Comparison of ENCODE assay signal across 23 mouse cellular contexts in the genomic region with DNA sequence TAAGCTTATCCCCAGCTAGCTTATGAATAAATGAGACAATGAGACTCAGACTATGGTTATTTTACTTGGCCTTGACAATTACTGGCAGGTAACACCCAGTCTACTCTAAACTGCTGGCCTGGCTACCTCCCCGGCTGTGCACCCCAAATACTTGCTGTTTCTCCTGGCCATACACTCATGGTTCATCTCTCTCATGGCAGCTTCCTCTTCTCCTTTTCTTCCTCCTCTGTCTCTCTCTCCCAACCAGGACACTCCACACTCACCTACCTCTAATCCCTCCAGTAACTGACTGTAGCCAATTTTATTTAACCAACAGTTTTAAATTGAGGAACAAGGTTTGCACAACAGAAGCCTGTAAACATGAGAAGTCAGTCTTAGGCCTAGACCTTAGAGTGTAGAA. TPM values are rescaled to one million over a fixed set of nuclear protein-coding genes. Genes with fewer than 3 reads are reported as not detected.
DNase-seq lines count a peak whose midpoint lies in the region; ATAC-seq and TF ChIP-seq lines count a peak whose summit lies in the region.
"Had no signal": no experiment of that assay in that cellular context is flagged by ENCODE, and none has a peak within 500 bp of the region (broad histone marks: within the 10 kb centered on the region; RNA-seq: fewer than 3 reads in every experiment).

No protein-coding gene starts in this region.

- no peak overlapping the region for H3K27ac ChIP-seq in thymus, adult 2 months (ENCODE audit: control insufficient read depth, insufficient read depth, low read length)

- no peak for TF ChIP-seq POLR2A in thymus, adult 2 months (IDR thresholded peaks at IDR 0.05; ENCODE audit: control insufficient read depth, extremely low read depth, insufficient read depth, low read length, poor library complexity)

- 87% methylated on average over 1 of the region's 1 CpGs for WGBS in thymus, adult 2 months

- H3K4me1 ChIP-seq in thymus, adult 2 months (replicated peaks; ENCODE audit: control insufficient read depth, insufficient read depth, low read length) = no peaks in the 10 kb centered on the region

- no peak for TF ChIP-seq CTCF in thymus, adult 2 months (IDR thresholded peaks at IDR 0.05; ENCODE audit: borderline replicate concordance, control insufficient read depth, extremely low read depth, insufficient read depth, low read length, poor library complexity)

- no peaks in the 10 kb centered on the region for H3K36me3 ChIP-seq in thymus, adult 2 months (ENCODE audit: control insufficient read depth, insufficient read depth, low read length)
- H3K36me3 ChIP-seq: G1E had no signal

- H3K27me3 ChIP-seq in thymus, adult 2 months (ENCODE audit: control insufficient read depth, insufficient read depth, low read length) = no peaks in the 10 kb centered on the region
- H3K27me3 ChIP-seq: CH12.LX, Patski had no signal

- H3K4me3 ChIP-seq in thymus, adult 2 months (ENCODE audit: control insufficient read depth, insufficient read depth, low read length) = no peak overlapping the region

- intact Hi-C loops in left cerebral cortex, postnatal 36 days (cut with DNase I) = no loop called here

- ATAC-seq in granulocyte monocyte progenitor cell, adult 5-6 weeks (replicated peaks; ENCODE audit: poor library complexity, severe bottlenecking) = peak; percentile 88
- ATAC-seq in megakaryocyte, adult 5-6 weeks (ENCODE audit: poor library complexity, severe bottlenecking) = 0 out of 2 replicates have a peak, but pooled peaks have one; percentile 3
- ATAC-seq in megakaryocyte progenitor cell, adult 5-6 weeks (replicated peaks; ENCODE audit: poor library complexity) = peak; percentile 61
- ATAC-seq in monocyte, adult 5-6 weeks (replicated peaks; ENCODE audit: insufficient number of reproducible peaks, low FRiP score, low TSS enrichment, poor library complexity, severe bottlenecking) = no peak
- ATAC-seq: activated CD4-positive, CD25-positive, alpha-beta regulatory T cell, adult 4 months; CD4-positive, CD25-positive, alpha-beta regulatory T cell, adult 4 months; Patski had no signal

- DNase-seq in 416B (ENCODE audit: low read depth) = peak; percentile 7
- no peak for DNase-seq in frontal cortex, postnatal 25 days (ENCODE audit: low spot score in 2 of 2)
- DNase-seq in left cerebral cortex, postnatal 36 days (ENCODE audit: low spot score in 2 of 2) = no peak
- DNase-seq in thymus, adult 2 months = no peak
- DNase-seq: adrenal gland, adult 2 months; adrenal gland, adult 8-10 months; adrenal gland, postnatal 10 days; adrenal gland, postnatal 14 days; adrenal gland, postnatal 25 days; adrenal gland, postnatal 36 days; B cell, adult 2 months; cerebellum, adult 11 months; cerebellum, adult 11-12 months; cerebellum, adult 18-20 months had no signal

RNA-seq across cellular contexts. Expression of a gene that starts 45.1 kb away (rescaled TPM):
- not detected in 2 replicates for total RNA-seq in granulocyte monocyte progenitor cell, adult 5-6 weeks (2014; fragmentation: Nextera tagmentation)
- not detected in 2 replicates for total RNA-seq in granulocyte monocyte progenitor cell, adult 5-6 weeks (2017)
- total RNA-seq in megakaryocyte, adult 5-6 weeks (2015) = 0.16 TPM in 1 of 2 replicates, not detected in the other
- 0.26 TPM in 1 of 2 replicates, not detected in the other for total RNA-seq in megakaryocyte, adult 5-6 weeks (2017)
- not detected in 2 replicates for total RNA-seq in megakaryocyte progenitor cell, adult 5-6 weeks (2015)
- total RNA-seq in megakaryocyte progenitor cell, adult 5-6 weeks (2017) = not detected in 2 replicates
- 0.76 TPM in 1 of 3 replicates, not detected in the others for total RNA-seq in monocyte, adult 5-6 weeks (2017)
- 10 to 100 TPM; 15.7 to 18.0 TPM for total RNA-seq in left cerebral cortex, postnatal 36 days (2021)
- polyA plus RNA-seq in thymus, adult 2 months (2012; rRNA removed) = 0.41 and 0.49 TPM in 2 replicates
- polyA plus RNA-seq: G1E had no signal
